Mouse (Mus musculus) left cerebral cortex, postnatal 25 days (tissue): ENCODE data around the gene Camp. TPM values are rescaled to one million over a fixed set of nuclear protein-coding genes. Genes with fewer than 3 reads are reported as not detected.

ENCODE experiments used
- DNase-seq, 2 experiments: peaks; one replicate each; pipeline ENCODE4 v3.0.0; 2022; ENCODE audit warnings: low spot score in 2 of 2, mixed read lengths in 1 of 2
- intact Hi-C: fragments of 180-260 bp; cut with DNase I; formaldehyde crosslinking; loops from one replicate; pipeline ENCODE4 v1.15.1; 2025
- total RNA-seq, 2 experiments: library from RNA; stranded (reverse); gene quantifications; 2 replicates each; pipeline ENCODE4 v1.2.3; 2021

The Camp gene
- total RNA-seq, result not detected

GRCm38 (mm10) chr9:109849312-109849758 is at the start of gene Camp:
Gene Camp (minus strand): TSS chr9:109849617.
- no peak for DNase-seq
- intact Hi-C loops, result no loop called here

GRCm38 (mm10) chr9:109898027-109898426 is 48.6 kb upstream of the Camp start:
- no peak for DNase-seq
- intact Hi-C loops, result no loop called here

- no peak for DNase-seq
- intact Hi-C loops, result no loop called here
Measured at GRCm38 (mm10) chr9:109896253-109897150, 47.1 kb upstream of the Camp start.

GRCm38 (mm10) chr9:109895593-109895992 is 46.2 kb upstream of the Camp start:
- intact Hi-C loops, result loop anchor here (2.0 kb wide), 2 partner anchors 35 to 175 kb away; partner anchors contain the start of gene Map4
- DNase-seq, result no peak

- intact Hi-C loops, result loop anchor here (2.0 to 5.0 kb wide), 3 partner anchors 36 to 176 kb away; partner anchors contain the start of gene Map4
Measured at GRCm38 (mm10) chr9:109894413-109895090, 45.1 kb upstream of the Camp start.

GRCm38 (mm10) chr9:109892651-109893250 is 43.3 kb upstream of the Camp start:
- intact Hi-C loops, result loop anchor here (2.0 to 5.0 kb wide), 2 partner anchors 95 to 208 kb away; no protein-coding TSS in a partner anchor
- peak; percentile 61 to 77 for DNase-seq

More at GRCm38 (mm10) chr9:109894413-109895090, 45.1 kb upstream of the Camp start:
- DNase-seq, result peak; percentile 68 to 87

GRCm38 (mm10) chr9:109891501-109891900 is 42.1 kb upstream of the Camp start:
- no peak for DNase-seq
- intact Hi-C loops, result loop anchor here (5.0 kb wide), 1 partner anchor 96 kb away; no protein-coding TSS in a partner anchor

GRCm38 (mm10) chr9:109887321-109887720 is 37.9 kb upstream of the Camp start:
- intact Hi-C loops, result no loop called here
- DNase-seq, result no peak

- intact Hi-C loops, result no loop called here
- no peak for DNase-seq
Measured at GRCm38 (mm10) chr9:109886259-109886658, 36.8 kb upstream of the Camp start.

GRCm38 (mm10) chr9:109879305-109879704 is 29.9 kb upstream of the Camp start:
- intact Hi-C loops, result no loop called here
- DNase-seq, result no peak

- DNase-seq, result no peak
- intact Hi-C loops, result no loop called here
Measured at GRCm38 (mm10) chr9:109877666-109878065, 28.2 kb upstream of the Camp start.

- intact Hi-C loops, result no loop called here
- DNase-seq, result no peak
Measured at GRCm38 (mm10) chr9:109876756-109877155, 27.3 kb upstream of the Camp start.

GRCm38 (mm10) chr9:109875695-109876601 is 26.5 kb upstream of the Camp start:
- peak; percentile 31 to 53 for DNase-seq
- intact Hi-C loops, result no loop called here

GRCm38 (mm10) chr9:109874797-109875691 is 25.6 kb upstream of the Camp start, which contains the start of gene Cdc25a:
Gene Cdc25a (plus strand): TSS chr9:109875579.
- intact Hi-C loops, result no loop called here
- peak; percentile 95 to 98 for DNase-seq

- intact Hi-C loops, result no loop called here
- DNase-seq, result no peak
Measured at GRCm38 (mm10) chr9:109870983-109871572, 21.7 kb upstream of the Camp start.

GRCm38 (mm10) chr9:109866218-109866617 is 16.8 kb upstream of the Camp start:
- DNase-seq, result no peak
- intact Hi-C loops, result no loop called here

- no peak for DNase-seq
- intact Hi-C loops, result loop anchor here (5.0 kb wide), 1 partner anchor 776 kb away; no protein-coding TSS in a partner anchor
Measured at GRCm38 (mm10) chr9:109863085-109863484, 13.7 kb upstream of the Camp start.
